Mouse (Mus musculus) heart, postnatal 0 days (tissue): Measurements from ENCODE around the gene Fgg. TPM values are rescaled to one million over a fixed set of nuclear protein-coding genes. Genes with fewer than 3 reads are reported as not detected.
A peak's percentile ranks its signal among the peaks of the same experiment; 100 is the strongest.

ENCODE experiments used
- ATAC-seq: fragments of 200-750 bp; cut with Nextera tagmentation; 2 replicates; pipeline ENCODE4 v1.8.0; 2017; ENCODE audit warnings: low read depth, moderate number of reproducible peaks, moderate library complexity; ENCODE audit not compliant: insufficient read depth
- DNase-seq: peaks from one replicate; pipeline ENCODE4 v3.0.0-alpha.2; 2016; ENCODE audit warnings: low spot score
- H3K27ac ChIP-seq: fragments of 300-500 bp; sonication (generic); 2 replicates; pipeline ENCODE4 v1.5.1; 2014; ENCODE audit warnings: low read depth, mild to moderate bottlenecking
- H3K27me3 ChIP-seq: fragments of 300-500 bp; sonication (generic); 2 replicates; pipeline ENCODE4 v1.6.1; 2014; ENCODE audit warnings: low read length, mixed read lengths; ENCODE audit not compliant: control insufficient read depth, insufficient read depth
- H3K36me3 ChIP-seq: fragments of 300-500 bp; sonication (generic); replicated peaks from 2 replicates; pipeline ENCODE4 v1.6.1; 2014; ENCODE audit warnings: low read length, mixed read lengths; ENCODE audit not compliant: control insufficient read depth, insufficient read depth
- H3K4me1 ChIP-seq: fragments of 300-500 bp; sonication (generic); 2 replicates; pipeline ENCODE4 v1.6.1; 2014; ENCODE audit warnings: antibody characterized with exemption; ENCODE audit not compliant: control insufficient read depth, insufficient read depth
- H3K4me2 ChIP-seq: fragments of 300-500 bp; sonication (generic); 2 replicates; pipeline ENCODE4 v1.6.1; 2014; ENCODE audit warnings: low read depth, mild to moderate bottlenecking, low read length, moderate library complexity
- H3K4me3 ChIP-seq: fragments of 300-500 bp; sonication (generic); 2 replicates; pipeline ENCODE4 v1.5.1; 2014; ENCODE audit warnings: low read depth, low read length
- H3K9ac ChIP-seq: fragments of 300-500 bp; sonication (generic); replicated peaks from 2 replicates; pipeline ENCODE4 v1.6.1; 2014; ENCODE audit warnings: low read depth, low read length, mixed read lengths
- H3K9me3 ChIP-seq: fragments of 300-500 bp; sonication (generic); replicated peaks from 2 replicates; pipeline ENCODE4 v1.6.1; 2016; ENCODE audit warnings: low read length; ENCODE audit not compliant: control insufficient read depth
- CTCF ChIP-seq: IDR thresholded peaks from 2 replicates; pipeline ENCODE4 v1.5.1; 2016; ENCODE audit warnings: antibody characterized with exemption, control low read depth, low read depth
- EP300 ChIP-seq: IDR thresholded peaks from 2 replicates; pipeline ENCODE4 v1.6.1; 2016; ENCODE audit warnings: antibody characterized with exemption, low read depth
- WGBS: fragments of 180-500 bp; shearing (Covaris S2); extraction: QIAGEN DNeasy Blood & Tissue Kit; methylation state at CpG from one replicate; pipeline ENCODE4 v1.1.7; 2014; 5-methylcytosine and 5-hydroxymethylcytosine counted together
- polyA plus RNA-seq: library from polyadenylated mRNA; unstranded; fragments of >200 nt; fragmentation: Nextera tagmentation; extraction: Ambion mirVana; gene quantifications from 2 replicates; pipeline ENCODE4 v1.2.1, GENCODE M21; 2015
- total RNA-seq: library from RNA; depleted of rRNA; stranded (reverse); fragments of >200 nt; gene quantifications from 2 replicates; pipeline ENCODE4 v1.2.3, GENCODE M21; 2014; ENCODE audit warnings: low replicate concordance

Fgg gene
- total and polyA plus RNA-seq, 2 experiments from 2014 or later, result 0.26 to 2.4 TPM

- H3K27me3 ChIP-seq, result peaks cover 14% of the 10 kb centered on the region; the same call in 1 of the 2 replicates
- no peaks in the 10 kb centered on the region for H3K36me3 ChIP-seq
- no peak overlapping the region for H3K4me2 ChIP-seq
- 88% methylated on average over 6 of the region's 6 CpGs for WGBS
- no peak for ATAC-seq
- DNase-seq, result no peak
- H3K27ac ChIP-seq, result no peak overlapping the region
- no peaks in the 10 kb centered on the region; the same call in 1 of the 2 replicates for H3K4me1 ChIP-seq
- H3K9me3 ChIP-seq, result no peaks in the 10 kb centered on the region
- TF ChIP-seq EP300, result no peak
- TF ChIP-seq CTCF, result no peak
- H3K9ac ChIP-seq, result no peak overlapping the region
- H3K4me3 ChIP-seq, result no peak overlapping the region
Measured at GRCm38 (mm10) chr3:82992956-82993355, 14.6 kb upstream of the Fgg start.

- Histone ChIP-seq H3K4me3 (no peak overlapping the region), H3K27me3 (peaks cover 14% of the 10 kb centered on the region; the same call in 1 of the 2 replicates), H3K36me3 (no peaks in the 10 kb centered on the region), H3K9me3 (no peaks in the 10 kb centered on the region), H3K4me1 (no peaks in the 10 kb centered on the region; the same call in 1 of the 2 replicates), H3K4me2 (peak overlapping the region; percentile 49), H3K9ac (no peak overlapping the region), H3K27ac (no peak overlapping the region)
- ATAC-seq (peak; percentile 82), DNase-seq (peak; percentile 56)
- TF ChIP-seq CTCF (peak; percentile 73), EP300 (no peak)
- WGBS, result 3% methylated on average over 24 of the region's 24 CpGs
Measured at GRCm38 (mm10) chr3:82995368-82995767, 12.2 kb upstream of the Fgg start.

- peaks cover 14% of the 10 kb centered on the region; the same call in 1 of the 2 replicates for H3K27me3 ChIP-seq
- no peak for ATAC-seq
- H3K9me3 ChIP-seq, result no peaks in the 10 kb centered on the region
- H3K36me3 ChIP-seq, result no peaks in the 10 kb centered on the region
- no peak overlapping the region for H3K4me3 ChIP-seq
- TF ChIP-seq EP300 (no peak), CTCF (no peak)
- no peak overlapping the region for H3K4me2 ChIP-seq
- no peak for DNase-seq
- H3K4me1 ChIP-seq, result no peaks in the 10 kb centered on the region
- H3K9ac ChIP-seq, result no peak overlapping the region
- WGBS, result 73% methylated on average over 3 of the region's 3 CpGs
- H3K27ac ChIP-seq, result no peak overlapping the region
Measured at GRCm38 (mm10) chr3:82996656-82997055, 10.9 kb upstream of the Fgg start.

DNA sequence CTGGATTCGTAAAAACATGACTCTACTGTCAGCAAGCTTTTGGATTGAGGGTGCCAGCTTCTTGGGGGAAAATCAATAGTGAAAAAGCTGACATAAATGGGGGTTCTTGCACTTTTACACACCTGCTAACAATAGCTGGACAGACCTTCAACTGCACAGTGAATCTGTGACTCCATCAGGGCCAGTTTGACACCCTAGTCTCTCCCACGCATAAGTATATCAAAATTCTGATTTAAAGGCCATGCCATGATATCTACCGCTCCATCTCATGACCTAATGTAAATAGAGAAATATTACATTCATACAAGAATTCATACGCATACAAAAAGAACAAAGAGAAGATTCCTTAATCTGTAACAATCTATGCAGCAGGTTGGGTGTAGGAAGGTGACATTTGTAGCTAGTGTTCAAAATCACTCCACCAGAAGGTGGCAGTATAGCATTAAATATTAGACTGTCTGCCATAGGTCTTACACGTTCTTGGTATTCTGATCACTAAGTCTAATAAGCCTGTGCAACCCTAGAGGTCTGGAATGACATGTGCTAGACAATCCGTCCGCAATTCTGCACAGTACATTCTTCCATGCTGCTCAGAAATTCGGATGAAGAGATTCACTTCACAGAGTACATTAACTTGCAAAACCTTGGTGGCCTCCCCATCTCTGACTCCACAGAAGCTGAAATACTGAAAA is 8.6 kb upstream of the Fgg start:
- ATAC-seq (peak; percentile 70; the same call in 1 of the 2 replicates), DNase-seq (peak; percentile 59)
- no peaks in the 10 kb centered on the region for H3K36me3 ChIP-seq
- H3K9ac ChIP-seq, result no peak overlapping the region
- H3K4me3 ChIP-seq, result no peak overlapping the region
- H3K27me3 ChIP-seq, result peaks cover 14% of the 10 kb centered on the region; the same call in 1 of the 2 replicates
- no peak overlapping the region for H3K4me2 ChIP-seq
- TF ChIP-seq CTCF (peak; percentile 70), EP300 (no peak)
- no peak overlapping the region for H3K27ac ChIP-seq
- H3K9me3 ChIP-seq, result no peaks in the 10 kb centered on the region
- H3K4me1 ChIP-seq, result no peaks in the 10 kb centered on the region
- WGBS, result 29% methylated on average over 8 of the region's 8 CpGs

GRCm38 (mm10) chr3:82999995-83000394 is 7.5 kb upstream of the Fgg start:
- Histone ChIP-seq H3K27ac (no peak overlapping the region), H3K4me1 (no peaks in the 10 kb centered on the region), H3K4me2 (no peak overlapping the region), H3K9ac (no peak overlapping the region), H3K36me3 (no peaks in the 10 kb centered on the region), H3K4me3 (no peak overlapping the region), H3K27me3 (peaks cover 11% of the 10 kb centered on the region; the same call in 1 of the 2 replicates), H3K9me3 (no peaks in the 10 kb centered on the region)
- no peak for ATAC-seq
- WGBS, result 80% methylated on average over 9 of the region's 9 CpGs
- no peak for DNase-seq
- TF ChIP-seq EP300 (no peak), CTCF (no peak)

GRCm38 (mm10) chr3:83002191-83002590 is 5.3 kb upstream of the Fgg start:
- no peak for ATAC-seq
- no peak for DNase-seq
- 0% methylated on average over 2 of the region's 2 CpGs for WGBS
- no peak overlapping the region for H3K27ac ChIP-seq
- TF ChIP-seq EP300 (no peak), CTCF (peak; percentile 71)
- H3K4me3 ChIP-seq, result no peak overlapping the region
- no peak overlapping the region for H3K4me2 ChIP-seq
- no peaks in the 10 kb centered on the region for H3K36me3 ChIP-seq
- no peaks in the 10 kb centered on the region for H3K9me3 ChIP-seq
- no peaks in the 10 kb centered on the region for H3K27me3 ChIP-seq
- H3K9ac ChIP-seq, result no peak overlapping the region
- H3K4me1 ChIP-seq, result no peaks in the 10 kb centered on the region
